Mouse (Mus musculus): ENCODE measurements around the gene Grm3. TPM values are rescaled to one million over a fixed set of nuclear protein-coding genes. Genes with fewer than 3 reads are reported as not detected.

Grm3 gene
- polyA plus RNA-seq, 1 experiment from 2014 or later = 4.2 TPM

DNA sequence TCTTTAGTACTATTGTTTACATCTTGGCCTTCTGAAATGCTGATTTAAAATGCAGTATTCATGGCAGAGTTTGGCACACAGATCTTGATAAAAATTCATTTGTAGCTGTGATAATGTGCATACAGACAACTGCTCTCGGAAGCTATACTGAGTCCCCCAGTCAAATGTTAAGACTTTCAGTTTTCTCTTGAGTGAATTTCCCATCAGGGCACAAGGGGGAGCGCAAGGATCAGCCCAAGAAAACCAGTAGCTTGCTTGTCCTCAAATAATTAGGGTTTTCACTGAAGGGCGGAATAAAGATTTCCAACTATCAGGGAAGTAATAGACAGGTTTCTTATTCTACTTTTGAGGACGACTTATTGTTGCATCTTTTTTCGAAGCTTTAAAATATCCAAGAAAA is 275.4 kb downstream of the Grm3 start:
- 52% methylated on average over 5 of the region's 5 CpGs for WGBS
- H3K36me3 ChIP-seq (ENCODE audit: control insufficient read depth, insufficient read depth, low read length) = no peaks in the 10 kb centered on the region
- no peaks in the 10 kb centered on the region for H3K9me3 ChIP-seq (ENCODE audit: control insufficient read depth, low read length)
- DNase-seq (ENCODE audit: low spot score, missing footprints) (no peak), ATAC-seq (ENCODE audit: low FRiP score) (no peak)
- no peaks in the 10 kb centered on the region for H3K4me1 ChIP-seq (ENCODE audit: control insufficient read depth, insufficient read depth, low read length)
- H3K9ac ChIP-seq (ENCODE audit: low read length) = no peak overlapping the region
- H3K4me2 ChIP-seq = no peak overlapping the region
- no peak overlapping the region for H3K4me3 ChIP-seq (ENCODE audit: low read depth, low read length)
- no peak overlapping the region for H3K27ac ChIP-seq (ENCODE audit: low read depth, low read length)
- no peaks in the 10 kb centered on the region for H3K27me3 ChIP-seq (ENCODE audit: control insufficient read depth, insufficient read depth, low read length)

DNA sequence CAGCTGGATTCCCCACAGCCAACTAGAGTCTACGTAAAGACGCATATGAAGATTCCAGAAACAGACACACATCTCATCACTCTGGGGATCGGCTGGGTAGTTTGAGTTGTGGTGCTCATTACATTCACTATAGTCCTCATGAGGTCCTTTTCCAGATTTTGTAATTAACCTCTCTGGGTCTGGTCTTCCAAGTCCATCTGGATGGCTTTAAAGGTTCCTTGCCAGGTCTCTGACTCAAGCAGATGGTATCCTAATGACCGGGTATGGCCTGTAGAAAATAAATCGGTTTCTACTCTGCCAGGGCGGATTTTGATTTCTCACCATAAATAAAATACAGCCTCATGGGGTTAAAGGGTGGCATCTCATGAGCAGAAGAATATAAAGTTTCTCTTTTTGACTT is 276.0 kb downstream of the Grm3 start:
- WGBS = 87% methylated on average over 6 of the region's 6 CpGs
- no peaks in the 10 kb centered on the region for H3K9me3 ChIP-seq (ENCODE audit: control insufficient read depth, low read length)
- no peak overlapping the region for H3K4me3 ChIP-seq (ENCODE audit: low read depth, low read length)
- H3K27ac ChIP-seq (ENCODE audit: low read depth, low read length) = no peak overlapping the region
- no peaks in the 10 kb centered on the region for H3K27me3 ChIP-seq (ENCODE audit: control insufficient read depth, insufficient read depth, low read length)
- no peaks in the 10 kb centered on the region for H3K4me1 ChIP-seq (ENCODE audit: control insufficient read depth, insufficient read depth, low read length)
- H3K4me2 ChIP-seq = no peak overlapping the region
- H3K9ac ChIP-seq (ENCODE audit: low read length) = no peak overlapping the region
- H3K36me3 ChIP-seq (ENCODE audit: control insufficient read depth, insufficient read depth, low read length) = no peaks in the 10 kb centered on the region
- no peak for ATAC-seq (ENCODE audit: low FRiP score)
- no peak for DNase-seq (ENCODE audit: low spot score, missing footprints)

DNA sequence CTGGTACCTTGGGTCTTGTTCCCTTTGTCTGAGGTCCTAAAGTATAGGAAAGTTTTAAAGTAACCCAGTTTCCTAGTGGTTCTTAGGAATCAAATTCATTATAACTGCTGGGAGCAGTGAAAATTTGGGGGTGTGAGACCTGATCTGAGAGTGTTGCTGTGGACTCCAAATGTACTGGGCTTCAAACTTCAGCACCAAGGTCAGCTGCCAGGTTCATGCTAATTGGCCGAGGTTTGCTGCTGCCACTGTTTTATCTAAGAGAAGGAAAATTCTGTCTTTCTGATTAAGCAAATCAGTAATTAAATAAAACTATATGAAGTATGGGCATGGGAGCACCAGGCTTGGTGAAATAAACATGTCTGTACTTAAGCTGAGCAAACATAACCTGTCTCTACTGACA is 278.8 kb downstream of the Grm3 start:
- DNase-seq (ENCODE audit: low spot score, missing footprints) = no peak
- H3K4me2 ChIP-seq = no peak overlapping the region
- no peak overlapping the region for H3K27ac ChIP-seq (ENCODE audit: low read depth, low read length)
- no peaks in the 10 kb centered on the region for H3K36me3 ChIP-seq (ENCODE audit: control insufficient read depth, insufficient read depth, low read length)
- H3K27me3 ChIP-seq (ENCODE audit: control insufficient read depth, insufficient read depth, low read length) = no peaks in the 10 kb centered on the region
- no peak overlapping the region for H3K4me3 ChIP-seq (ENCODE audit: low read depth, low read length)
- ATAC-seq (ENCODE audit: low FRiP score) = no peak
- WGBS = 25% methylated on average over 1 of the region's 1 CpGs
- no peaks in the 10 kb centered on the region for H3K9me3 ChIP-seq (ENCODE audit: control insufficient read depth, low read length)
- H3K9ac ChIP-seq (ENCODE audit: low read length) = no peak overlapping the region
- H3K4me1 ChIP-seq (ENCODE audit: control insufficient read depth, insufficient read depth, low read length) = no peaks in the 10 kb centered on the region
